Mouse (Mus musculus) cerebellum, postnatal 25 days (tissue): ENCODE results near the gene Gsdmc4.
"Not testable (repeated sequence)": the region's sequence is repeated elsewhere in the genome, so short reads cannot be mapped to it uniquely, and the experiment has no call there.

Experiments used
- DNase-seq, 2 experiments: peaks; one replicate each; pipeline ENCODE4 v3.0.0; 2021; ENCODE audit warnings: mixed read lengths in 2 of 2

The Gsdmc4 gene

DNA sequence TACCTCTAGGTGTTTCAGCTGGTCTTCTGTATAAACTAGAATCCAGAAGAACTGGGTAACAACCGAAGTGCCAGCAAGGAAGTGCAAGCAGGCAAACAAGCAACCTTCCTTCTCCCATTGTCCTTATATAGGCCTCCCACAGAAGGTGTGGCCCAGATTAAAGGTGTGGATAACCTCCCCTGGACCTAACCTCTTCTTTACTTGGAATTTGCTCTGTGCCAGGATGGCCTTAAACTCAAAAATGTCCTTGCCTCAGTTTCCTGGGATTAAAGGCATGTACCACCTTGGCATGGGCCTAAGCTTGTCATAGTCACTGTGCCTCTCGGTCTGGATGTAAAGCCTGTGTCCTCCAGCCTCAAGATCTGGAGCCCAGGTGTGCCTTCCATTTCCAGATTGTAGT, at the start of gene Gsdmc4:
Gsdmc4 (minus strand) TSS at position 101 of the 400 bp plus-strand sequence.
- not testable (repeated sequence) for DNase-seq

DNA sequence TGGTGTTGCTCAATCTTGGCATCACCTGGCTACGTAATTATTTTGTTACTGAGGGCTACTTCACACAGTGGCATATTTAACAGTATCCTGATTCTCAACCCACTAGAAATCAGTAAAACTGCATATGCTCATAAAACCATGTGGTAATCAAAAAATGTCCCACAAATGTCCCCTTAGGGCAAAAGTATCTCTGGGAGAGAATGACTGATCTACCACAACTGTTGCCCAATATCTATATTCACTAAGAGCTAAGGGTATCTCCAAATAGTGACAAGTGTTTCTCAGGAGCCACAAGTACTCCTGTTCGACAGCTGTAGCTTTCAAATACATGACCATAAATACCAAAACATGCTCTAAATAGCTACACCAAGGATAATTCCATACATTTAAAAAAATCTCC, 48.4 kb upstream of the Gsdmc4 start:
- DNase-seq: no peak

- no peak for DNase-seq
Measured at GRCm38 (mm10) chr15:63957553-63957952, 45.5 kb upstream of the Gsdmc4 start.

GRCm38 (mm10) chr15:63953256-63953655, 41.2 kb upstream of the Gsdmc4 start:
- no peak for DNase-seq

DNA sequence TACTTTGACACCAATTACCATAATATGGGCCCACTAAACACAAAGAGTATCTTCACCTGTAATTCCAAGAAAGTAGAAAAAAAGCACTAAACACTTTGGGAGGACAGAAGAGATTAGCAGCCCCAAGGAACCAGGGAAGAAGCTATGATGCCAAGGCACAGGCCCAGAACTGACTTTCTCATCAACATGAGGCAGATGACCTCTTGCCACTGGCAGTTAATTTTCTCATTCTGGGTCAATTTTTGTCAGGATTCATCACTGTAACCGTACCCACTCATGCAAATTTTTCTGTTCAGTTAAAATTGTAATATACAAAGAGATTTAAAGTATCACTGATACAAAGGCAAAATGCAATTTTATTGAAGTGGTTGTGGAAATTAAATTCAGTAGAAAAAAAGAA, 29.1 kb upstream of the Gsdmc4 start:
- no peak for DNase-seq

DNA sequence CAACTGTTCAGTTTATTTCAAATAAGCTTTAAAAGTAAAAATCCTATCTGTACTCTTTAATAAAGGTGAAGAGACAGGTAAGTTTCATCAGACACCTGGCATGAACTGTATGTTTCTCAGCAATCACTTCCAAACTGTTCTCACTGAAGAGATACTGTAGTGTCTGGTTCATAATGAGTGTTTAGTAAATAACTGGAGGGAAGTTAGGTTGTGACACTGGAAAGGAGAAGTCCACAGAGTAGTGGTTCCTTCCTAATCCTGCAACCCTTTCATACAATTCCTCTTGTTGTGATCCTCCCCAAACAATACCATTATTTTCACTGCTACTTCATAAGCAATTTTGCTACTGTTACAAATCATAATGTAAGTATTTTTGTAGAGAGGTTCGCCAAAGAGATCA, 20.6 kb upstream of the Gsdmc4 start:
- DNase-seq: no peak

- DNase-seq: no peak
Measured at GRCm38 (mm10) chr15:63931404-63931803, 19.3 kb upstream of the Gsdmc4 start.

- DNase-seq: no peak
Measured at GRCm38 (mm10) chr15:63930107-63931041, 18.3 kb upstream of the Gsdmc4 start.

DNA sequence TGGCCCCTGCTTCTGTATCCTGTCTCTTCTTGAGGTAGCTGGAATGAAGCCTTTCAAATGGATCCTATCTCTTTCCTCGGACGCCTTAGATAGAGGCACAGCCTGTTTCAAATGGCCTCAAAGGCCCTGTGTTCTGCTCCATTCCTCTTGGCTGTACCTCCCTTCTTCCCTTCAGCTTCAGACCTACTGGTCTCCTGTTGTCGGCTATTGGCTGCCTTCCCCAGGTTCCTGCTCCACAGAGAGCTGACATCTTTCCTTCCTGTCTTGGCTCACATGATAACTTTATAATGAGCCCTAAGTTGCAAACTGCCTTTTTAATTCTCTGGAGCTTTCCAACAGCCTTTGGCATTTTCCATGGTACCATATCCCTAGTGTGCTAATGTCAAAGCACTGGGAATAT, 14.1 kb upstream of the Gsdmc4 start:
- peak; percentile 38 to 57 for DNase-seq

GRCm38 (mm10) chr15:63924484-63924883, 12.4 kb upstream of the Gsdmc4 start:
- no peak for DNase-seq

- not testable (repeated sequence) for DNase-seq
Measured at GRCm38 (mm10) chr15:63921618-63922017, 9.5 kb upstream of the Gsdmc4 start.

DNA sequence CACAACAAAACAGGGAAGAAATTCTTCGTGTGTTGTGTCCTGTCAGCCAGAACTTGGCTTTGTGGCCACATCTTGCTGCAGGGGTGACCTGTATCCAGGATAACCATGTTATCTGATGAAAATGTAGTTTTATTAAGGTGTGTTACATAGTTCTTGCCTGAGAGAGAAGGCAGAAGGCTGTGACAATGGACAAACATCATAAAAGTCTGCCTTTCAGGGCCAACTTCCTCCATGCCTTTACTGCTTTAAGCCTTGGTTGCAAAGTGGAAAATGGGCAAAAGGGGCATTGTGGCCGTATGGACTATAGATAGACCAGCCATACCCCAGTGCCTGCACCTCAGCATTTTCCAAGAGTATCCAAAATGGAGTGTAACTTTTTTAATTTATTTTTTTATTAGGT, 7.6 kb upstream of the Gsdmc4 start:
- DNase-seq: not testable (repeated sequence)

DNA sequence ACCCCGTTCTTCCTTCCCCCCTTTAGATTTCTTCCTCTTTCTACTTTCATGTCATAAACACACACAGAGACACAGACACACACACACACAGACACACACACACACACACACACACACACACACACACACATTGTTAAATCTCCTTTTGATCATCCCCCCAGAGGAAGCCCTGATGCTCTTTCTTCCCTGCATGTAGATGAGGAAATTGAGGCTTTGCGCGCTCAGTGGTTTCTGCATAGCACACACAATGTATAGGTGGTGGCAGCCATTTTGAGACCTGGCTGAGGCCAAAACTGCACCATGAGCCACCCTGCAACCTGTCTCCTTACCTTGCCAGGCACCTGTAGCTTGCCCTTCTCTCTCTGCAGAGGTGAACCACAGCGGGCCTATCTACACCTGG, 4.5 kb upstream of the Gsdmc4 start:
- DNase-seq: not testable (repeated sequence)

- DNase-seq: not testable (repeated sequence)
Measured at GRCm38 (mm10) chr15:63909896-63910295, 2.2 kb downstream of the Gsdmc4 start.

GRCm38 (mm10) chr15:63895560-63896353, 16.3 kb downstream of the Gsdmc4 start:
- DNase-seq: peak; percentile 29 to 63

DNA sequence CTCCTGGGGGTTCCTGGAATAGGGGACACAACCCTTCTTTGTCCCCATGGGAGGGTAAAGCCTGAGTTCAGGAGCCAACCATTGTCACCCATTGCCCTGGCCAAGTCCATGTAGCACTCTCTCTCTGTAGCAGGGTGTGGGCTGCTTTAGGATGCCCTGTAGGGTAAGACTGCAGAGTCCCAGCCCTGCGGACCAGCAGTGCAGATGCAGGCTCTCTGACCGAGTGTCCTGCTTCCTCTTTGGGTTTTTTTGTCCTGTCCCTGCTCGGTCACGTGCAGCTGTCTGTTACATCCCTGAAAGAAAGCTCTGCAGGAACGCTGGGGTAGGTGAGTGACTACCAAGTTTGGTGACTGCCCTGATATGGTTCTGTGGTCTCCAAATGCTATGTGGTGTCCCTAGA, 23.7 kb downstream of the Gsdmc4 start:
- DNase-seq: not testable (repeated sequence)

GRCm38 (mm10) chr15:63887949-63888348, 24.1 kb downstream of the Gsdmc4 start:
- DNase-seq: not testable (repeated sequence)

- not testable (repeated sequence) for DNase-seq
Measured at GRCm38 (mm10) chr15:63878458-63878857, 33.6 kb downstream of the Gsdmc4 start, which contains the start of gene Gsdmc3. TSS of gene Gsdmc3 (minus strand) at chr15:63878558.

GRCm38 (mm10) chr15:63876160-63876559, 35.9 kb downstream of the Gsdmc4 start:
- DNase-seq: not testable (repeated sequence)

GRCm38 (mm10) chr15:63861965-63862364, 50.1 kb downstream of the Gsdmc4 start:
- not testable (repeated sequence) for DNase-seq
